Mouse (Mus musculus): ENCODE measurements at regions not wholly inside any gene's neighbourhood (a gene's known extent, or its start where the extent isn't known, plus 50 kb on each side); places are given as distances from the start of the nearest gene placed in this dataset.

DNA sequence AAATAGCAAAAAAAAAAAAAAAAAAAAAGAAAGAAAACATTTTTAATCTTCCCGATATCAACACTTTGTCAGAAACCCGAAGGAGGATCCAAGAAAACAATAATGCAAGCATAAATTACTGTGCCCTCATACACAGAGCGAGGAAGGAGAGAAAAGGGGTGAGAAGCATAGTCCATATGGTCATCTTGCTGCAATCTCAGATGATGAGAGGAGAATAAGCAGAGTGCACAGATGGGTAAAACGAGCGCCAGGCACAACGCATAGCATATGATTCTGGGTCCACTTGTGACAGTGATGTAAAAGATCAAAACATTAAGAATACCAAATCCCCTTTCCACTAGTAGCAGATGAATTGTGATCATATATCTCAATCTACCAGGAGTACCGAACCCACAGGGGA, 152.1 kb downstream of the S1pr1 start:
- no peak for TF ChIP-seq POLR2A (IDR thresholded peaks at IDR 0.05; ENCODE audit: insufficient read depth, low read depth, low read length)
- TF ChIP-seq CTCF (IDR thresholded peaks at IDR 0.05; ENCODE audit: insufficient read depth, low read depth, low read length), result no peak

All from olfactory bulb, adult 2 months (tissue).